Mouse (Mus musculus): ENCODE data around the gene Rnf224. TPM values are rescaled to one million over a fixed set of nuclear protein-coding genes. Genes with fewer than 3 reads are reported as not detected.

Rnf224 gene
- polyA plus RNA-seq, 1 experiment from 2014 or later, result not detected

Other genes with a start within 250 kb of the Rnf224 start
- 117 and 126 TPM in 2 replicates for gene Nsmf, start 182.4 kb downstream of the Rnf224 start, polyA plus RNA-seq (2014; fragmentation: Nextera tagmentation; extraction: Ambion mirVana)
- gene Entpd8, start 156.5 kb downstream of the Rnf224 start, polyA plus RNA-seq (2014; fragmentation: Nextera tagmentation; extraction: Ambion mirVana), result 0.21 TPM in 1 of 2 replicates, not detected in the other
- gene Noxa1, start 141.6 kb downstream of the Rnf224 start, polyA plus RNA-seq (2014; fragmentation: Nextera tagmentation; extraction: Ambion mirVana), result not detected in 2 replicates
- gene Nrarp, start 56.0 kb downstream of the Rnf224 start, polyA plus RNA-seq (2014; fragmentation: Nextera tagmentation; extraction: Ambion mirVana), result 15.6 and 19.9 TPM in 2 replicates
- gene Tor4a, start 39.9 kb downstream of the Rnf224 start, polyA plus RNA-seq (2014; fragmentation: Nextera tagmentation; extraction: Ambion mirVana), result 2.0 and 2.2 TPM in 2 replicates
- 88.0 and 91.6 TPM in 2 replicates for gene Nelfb, start 25.3 kb downstream of the Rnf224 start, polyA plus RNA-seq (2014; fragmentation: Nextera tagmentation; extraction: Ambion mirVana)
- not detected in 2 replicates for gene Stpg3, start 22.1 kb downstream of the Rnf224 start, polyA plus RNA-seq (2014; fragmentation: Nextera tagmentation; extraction: Ambion mirVana)
- gene Fam166a, start 18.0 kb downstream of the Rnf224 start, polyA plus RNA-seq (2014; fragmentation: Nextera tagmentation; extraction: Ambion mirVana), result not detected in 2 replicates
- gene Tubb4b, start 12.1 kb downstream of the Rnf224 start, polyA plus RNA-seq (2014; fragmentation: Nextera tagmentation; extraction: Ambion mirVana), result 382 and 411 TPM in 2 replicates
- gene Slc34a3, start 2.4 kb downstream of the Rnf224 start, polyA plus RNA-seq (2014; fragmentation: Nextera tagmentation; extraction: Ambion mirVana), result not detected in 2 replicates
- 166 and 177 TPM in 2 replicates for gene Rnf208, start 5.5 kb upstream of the Rnf224 start, polyA plus RNA-seq (2014; fragmentation: Nextera tagmentation; extraction: Ambion mirVana)
- gene Cysrt1, start 5.7 kb upstream of the Rnf224 start, polyA plus RNA-seq (2014; fragmentation: Nextera tagmentation; extraction: Ambion mirVana), result 0.59 TPM in 1 of 2 replicates, not detected in the other
- 2.9 and 5.3 TPM in 2 replicates for gene AL732309.1, start 10.1 kb upstream of the Rnf224 start, polyA plus RNA-seq (2014; fragmentation: Nextera tagmentation; extraction: Ambion mirVana)
- gene Tmem203, start 18.7 kb upstream of the Rnf224 start, polyA plus RNA-seq (2014; fragmentation: Nextera tagmentation; extraction: Ambion mirVana), result 9.8 and 12.5 TPM in 2 replicates
- 13.4 and 14.7 TPM in 2 replicates for gene Tprn, start 25.8 kb upstream of the Rnf224 start, polyA plus RNA-seq (2014; fragmentation: Nextera tagmentation; extraction: Ambion mirVana)
- gene Ssna1, start 35.7 kb upstream of the Rnf224 start, polyA plus RNA-seq (2014; fragmentation: Nextera tagmentation; extraction: Ambion mirVana), result 175 and 190 TPM in 2 replicates
- gene Anapc2, start 35.7 kb upstream of the Rnf224 start, polyA plus RNA-seq (2014; fragmentation: Nextera tagmentation; extraction: Ambion mirVana), result 113 and 114 TPM in 2 replicates
- not detected in 2 replicates for gene Tmem210, start 51.4 kb upstream of the Rnf224 start, polyA plus RNA-seq (2014; fragmentation: Nextera tagmentation; extraction: Ambion mirVana)
- not detected in 2 replicates for gene Lrrc26, start 53.1 kb upstream of the Rnf224 start, polyA plus RNA-seq (2014; fragmentation: Nextera tagmentation; extraction: Ambion mirVana)
- 57.2 and 68.4 TPM in 2 replicates for gene Grin1, start 82.4 kb upstream of the Rnf224 start, polyA plus RNA-seq (2014; fragmentation: Nextera tagmentation; extraction: Ambion mirVana)
- gene Man1b1, start 95.6 kb upstream of the Rnf224 start, polyA plus RNA-seq (2014; fragmentation: Nextera tagmentation; extraction: Ambion mirVana), result 51.6 and 66.0 TPM in 2 replicates
- gene Dpp7, start 119.6 kb upstream of the Rnf224 start, polyA plus RNA-seq (2014; fragmentation: Nextera tagmentation; extraction: Ambion mirVana), result 21.5 and 24.7 TPM in 2 replicates
- gene Uap1l1, start 128.9 kb upstream of the Rnf224 start, polyA plus RNA-seq (2014; fragmentation: Nextera tagmentation; extraction: Ambion mirVana), result 6.3 and 6.8 TPM in 2 replicates
- gene Sapcd2, start 135.5 kb upstream of the Rnf224 start, polyA plus RNA-seq (2014; fragmentation: Nextera tagmentation; extraction: Ambion mirVana), result 10.0 and 10.8 TPM in 2 replicates
- gene Entpd2, start 159.1 kb upstream of the Rnf224 start, polyA plus RNA-seq (2014; fragmentation: Nextera tagmentation; extraction: Ambion mirVana), result 2.6 and 3.3 TPM in 2 replicates
- 365 and 378 TPM in 2 replicates for gene Npdc1, start 162.6 kb upstream of the Rnf224 start, polyA plus RNA-seq (2014; fragmentation: Nextera tagmentation; extraction: Ambion mirVana)
- 0.37 TPM in 1 of 2 replicates, not detected in the other for gene Fut7, start 186.5 kb upstream of the Rnf224 start, polyA plus RNA-seq (2014; fragmentation: Nextera tagmentation; extraction: Ambion mirVana)
- gene Abca2, start 191.9 kb upstream of the Rnf224 start, polyA plus RNA-seq (2014; fragmentation: Nextera tagmentation; extraction: Ambion mirVana), result 15.6 and 17.3 TPM in 2 replicates
- 2.2 and 2.6 TPM in 2 replicates for gene Clic3, start 220.1 kb upstream of the Rnf224 start, polyA plus RNA-seq (2014; fragmentation: Nextera tagmentation; extraction: Ambion mirVana)
- 93.1 and 109 TPM in 2 replicates for gene Paxx, start 224.3 kb upstream of the Rnf224 start, polyA plus RNA-seq (2014; fragmentation: Nextera tagmentation; extraction: Ambion mirVana)
- gene Ptgds, start 233.3 kb upstream of the Rnf224 start, polyA plus RNA-seq (2014; fragmentation: Nextera tagmentation; extraction: Ambion mirVana), result 230 and 390 TPM in 2 replicates

Measured in hindbrain, embryonic 14.5 days (tissue).